Mouse (Mus musculus) midbrain, embryonic 14.5 days (tissue): Measurements from ENCODE around the gene 2010111I01Rik. TPM values are rescaled to one million over a fixed set of nuclear protein-coding genes. Genes with fewer than 3 reads are reported as not detected.
"Not testable (repeated sequence)": the region's sequence is repeated elsewhere in the genome, so short reads cannot be mapped to it uniquely, and the experiment has no call there.

ENCODE experiments used
- ATAC-seq: fragments of 200-750 bp; cut with Nextera tagmentation; 2 replicates; pipeline ENCODE4 v1.8.0; 2017; ENCODE audit warnings: moderate number of reproducible peaks, moderate library complexity; ENCODE audit not compliant: low FRiP score, low TSS enrichment
- DNase-seq: peaks from one replicate; pipeline ENCODE4 v3.0.0-alpha.2; 2015
- H3K27ac ChIP-seq: fragments of 300-500 bp; sonication (generic); replicated peaks from 2 replicates; pipeline ENCODE4 v1.5.1; 2014; ENCODE audit warnings: mild to moderate bottlenecking, low read depth, low read length, moderate library complexity
- H3K27me3 ChIP-seq: fragments of 300-500 bp; sonication (generic); 2 replicates; pipeline ENCODE4 v1.6.1; 2014; ENCODE audit warnings: low read length, control low read depth, mixed read lengths; ENCODE audit not compliant: control insufficient read depth, insufficient read depth
- H3K36me3 ChIP-seq: fragments of 300-500 bp; sonication (generic); 2 replicates; pipeline ENCODE4 v1.6.1; 2014; ENCODE audit warnings: low read length, control low read depth; ENCODE audit not compliant: control insufficient read depth, insufficient read depth
- H3K4me1 ChIP-seq: fragments of 300-500 bp; sonication (generic); 2 replicates; pipeline ENCODE4 v1.6.1; 2014; ENCODE audit warnings: mild to moderate bottlenecking, antibody characterized with exemption, low read length, control low read depth; ENCODE audit not compliant: control insufficient read depth, insufficient read depth
- H3K4me2 ChIP-seq: fragments of 300-500 bp; sonication (generic); 2 replicates; pipeline ENCODE4 v1.6.1; 2014; ENCODE audit warnings: mild to moderate bottlenecking, low read length, moderate library complexity
- H3K4me3 ChIP-seq: fragments of 300-500 bp; sonication (generic); replicated peaks from 2 replicates; pipeline ENCODE4 v1.5.1; 2014; ENCODE audit warnings: low read depth, low read length
- H3K9ac ChIP-seq: fragments of 300-500 bp; sonication (generic); replicated peaks from 2 replicates; pipeline ENCODE4 v1.6.1; 2014; ENCODE audit warnings: mild to moderate bottlenecking, low read length, moderate library complexity
- H3K9me3 ChIP-seq: fragments of 300-500 bp; sonication (generic); 2 replicates; pipeline ENCODE4 v1.6.1; 2016; ENCODE audit warnings: low read length, control low read depth, mixed read lengths; ENCODE audit not compliant: control insufficient read depth
- WGBS: fragments of 180-500 bp; shearing (Covaris S2); extraction: QIAGEN DNeasy Blood & Tissue Kit; methylation state at CpG from one replicate; pipeline ENCODE4 v1.1.7; 2014; 5-methylcytosine and 5-hydroxymethylcytosine counted together
- polyA plus RNA-seq: library from polyadenylated mRNA; unstranded; fragments of >200 nt; fragmentation: Nextera tagmentation; extraction: Ambion mirVana; gene quantifications from 2 replicates; pipeline ENCODE4 v1.2.1, GENCODE M21; 2014

The 2010111I01Rik gene
- polyA plus RNA-seq, 1 experiment from 2014 or later, result 32.0 TPM

GRCm38 (mm10) chr13:63234520-63234919, 269.8 kb downstream of the 2010111I01Rik start:
- H3K36me3 ChIP-seq, H3K4me3 ChIP-seq, ATAC-seq, H3K4me1 ChIP-seq, H3K4me2 ChIP-seq, H3K9me3 ChIP-seq, H3K27ac ChIP-seq, H3K27me3 ChIP-seq, DNase-seq, H3K9ac ChIP-seq: not testable (repeated sequence)

- ATAC-seq, result no peak
- 95% methylated on average over 3 of the region's 3 CpGs for WGBS
- Histone ChIP-seq H3K36me3 (no peaks in the 10 kb centered on the region), H3K9ac (no peak overlapping the region), H3K27me3 (no peaks in the 10 kb centered on the region), H3K27ac (no peak overlapping the region), H3K4me2 (no peak overlapping the region), H3K4me1 (peaks cover 4% of the 10 kb centered on the region), H3K4me3 (no peak overlapping the region), H3K9me3 (no peaks in the 10 kb centered on the region)
- no peak for DNase-seq
These were observed 270.9 kb downstream of the 2010111I01Rik start for GRCm38 (mm10) chr13:63235551-63235950.

DNA sequence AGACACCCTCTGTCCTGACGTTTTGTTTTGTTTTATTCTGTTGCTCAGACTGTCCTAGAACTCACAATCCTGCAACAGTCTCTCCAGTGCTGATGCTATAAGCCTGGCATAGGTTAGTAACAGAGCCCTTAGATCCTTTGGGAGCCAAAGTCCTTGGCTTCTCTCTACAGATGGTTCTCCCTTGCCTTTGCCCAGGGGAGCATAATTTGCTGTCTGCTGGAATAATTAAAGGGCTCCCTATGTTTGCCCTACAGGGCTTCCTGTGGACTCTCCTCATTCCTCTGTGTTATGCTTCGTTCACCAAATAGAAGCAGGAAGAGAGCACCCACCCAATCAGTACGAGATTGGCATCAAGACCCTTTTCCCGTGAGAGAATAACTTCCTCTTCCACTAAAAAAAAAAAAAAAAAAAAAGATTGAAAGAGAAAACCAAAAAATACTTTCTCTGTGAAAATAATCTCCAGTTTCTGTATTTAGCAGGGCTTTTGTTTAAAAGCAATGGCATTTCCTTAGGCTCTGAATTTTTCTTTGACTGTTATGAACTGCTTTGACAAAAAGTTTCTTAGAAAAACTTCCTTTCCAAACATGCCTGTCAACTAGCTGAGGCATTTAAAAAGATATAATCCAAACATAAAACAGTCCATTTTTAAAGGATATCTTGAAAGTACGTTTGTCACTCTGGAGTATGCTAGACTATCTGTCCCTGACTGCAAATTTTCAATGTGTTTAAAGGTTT, 271.6 kb downstream of the 2010111I01Rik start:
- H3K27me3 ChIP-seq, result no peaks in the 10 kb centered on the region
- WGBS, result 73% methylated on average over 5 of the region's 5 CpGs
- H3K4me2 ChIP-seq, result no peak overlapping the region
- H3K9me3 ChIP-seq, result no peaks in the 10 kb centered on the region
- no peak overlapping the region for H3K4me3 ChIP-seq
- peaks cover 8% of the 10 kb centered on the region for H3K4me1 ChIP-seq
- H3K27ac ChIP-seq, result no peak overlapping the region
- no peak for ATAC-seq
- no peak overlapping the region for H3K9ac ChIP-seq
- no peak for DNase-seq
- no peaks in the 10 kb centered on the region for H3K36me3 ChIP-seq

DNA sequence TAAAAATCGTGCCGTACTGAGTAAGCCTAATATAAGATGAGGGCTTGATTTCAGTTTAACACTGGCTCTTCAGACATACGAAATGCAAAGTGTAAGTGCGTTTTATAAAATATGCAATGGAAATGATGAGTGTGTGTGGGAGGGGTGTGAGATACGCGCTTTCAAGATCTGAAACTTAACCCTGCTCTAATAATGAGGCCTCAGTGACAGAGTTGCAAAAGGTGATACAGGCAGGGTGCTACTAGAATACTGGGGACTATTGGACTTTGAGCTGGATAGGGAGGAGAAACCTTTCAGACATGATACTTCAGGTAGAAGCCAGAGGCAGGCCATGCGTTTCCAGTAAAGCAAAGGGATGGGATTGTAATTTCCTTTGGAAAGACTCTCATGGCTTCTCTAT, 273.4 kb downstream of the 2010111I01Rik start:
- H3K36me3 ChIP-seq, result no peaks in the 10 kb centered on the region
- H3K27me3 ChIP-seq, result no peaks in the 10 kb centered on the region
- ATAC-seq (no peak), DNase-seq (no peak)
- H3K27ac ChIP-seq, result no peak overlapping the region
- no peaks in the 10 kb centered on the region for H3K9me3 ChIP-seq
- WGBS, result 88% methylated on average over 7 of the region's 7 CpGs
- no peak overlapping the region for H3K4me3 ChIP-seq
- H3K9ac ChIP-seq, result no peak overlapping the region
- H3K4me2 ChIP-seq, result no peak overlapping the region
- peaks cover 6% of the 10 kb centered on the region; the same call in 1 of the 2 replicates for H3K4me1 ChIP-seq

GRCm38 (mm10) chr13:63239301-63239804, 274.7 kb downstream of the 2010111I01Rik start:
- Histone ChIP-seq H3K9me3 (no peaks in the 10 kb centered on the region), H3K4me2 (peak overlapping the region; percentile 81), H3K36me3 (no peaks in the 10 kb centered on the region), H3K4me1 (peaks cover 6% of the 10 kb centered on the region; the same call in 1 of the 2 replicates), H3K27ac (peak overlapping the region; percentile 74), H3K27me3 (no peaks in the 10 kb centered on the region), H3K9ac (peak overlapping the region; percentile 66), H3K4me3 (peak overlapping the region; percentile 74)
- 2% methylated on average over 11 of the region's 11 CpGs for WGBS
- ATAC-seq, result peak; percentile 66
- peak; percentile 53 for DNase-seq

GRCm38 (mm10) chr13:63239877-63240671, 275.4 kb downstream of the 2010111I01Rik start:
- Histone ChIP-seq H3K4me3 (peak overlapping the region; percentile 74), H3K36me3 (no peaks in the 10 kb centered on the region), H3K9me3 (no peaks in the 10 kb centered on the region), H3K4me2 (peak overlapping the region; percentile 81), H3K27ac (peak overlapping the region; percentile 74), H3K4me1 (peaks cover 13% of the 10 kb centered on the region; the same call in 1 of the 2 replicates), H3K27me3 (no peaks in the 10 kb centered on the region), H3K9ac (peak overlapping the region; percentile 66)
- peak; percentile 79 for DNase-seq
- WGBS, result under 1% methylated on average over 51 of the region's 51 CpGs
- peak; percentile 85 for ATAC-seq

DNA sequence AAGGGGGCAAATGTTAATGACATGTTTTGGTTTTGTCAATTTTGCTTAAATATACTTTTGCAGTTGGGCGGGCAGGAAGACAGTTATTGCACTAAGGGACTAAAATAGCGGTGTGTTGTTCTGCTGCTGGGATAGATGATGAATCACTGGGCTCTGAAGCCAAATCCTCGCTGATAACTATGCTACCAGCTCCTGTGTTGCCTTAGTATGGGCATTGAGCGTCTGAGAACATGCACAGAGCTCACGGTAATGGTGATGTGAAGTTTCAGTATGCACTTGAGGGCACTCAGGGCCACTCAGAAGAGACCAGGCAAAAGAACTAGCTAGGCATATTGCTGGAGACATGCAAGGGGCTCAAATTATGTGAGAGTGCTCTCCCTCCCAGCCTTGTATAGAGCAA, 276.1 kb downstream of the 2010111I01Rik start:
- H3K27me3 ChIP-seq, result no peaks in the 10 kb centered on the region
- ATAC-seq, result no peak
- H3K4me1 ChIP-seq, result peaks cover 13% of the 10 kb centered on the region; the same call in 1 of the 2 replicates
- H3K4me2 ChIP-seq, result peak overlapping the region; percentile 81
- H3K36me3 ChIP-seq, result no peaks in the 10 kb centered on the region
- 47% methylated on average over 5 of the region's 5 CpGs for WGBS
- peak overlapping the region; percentile 74 for H3K4me3 ChIP-seq
- peak overlapping the region; percentile 66; the same call in 1 of the 2 replicates for H3K9ac ChIP-seq
- no peak overlapping the region for H3K27ac ChIP-seq
- no peak for DNase-seq
- no peaks in the 10 kb centered on the region for H3K9me3 ChIP-seq

DNA sequence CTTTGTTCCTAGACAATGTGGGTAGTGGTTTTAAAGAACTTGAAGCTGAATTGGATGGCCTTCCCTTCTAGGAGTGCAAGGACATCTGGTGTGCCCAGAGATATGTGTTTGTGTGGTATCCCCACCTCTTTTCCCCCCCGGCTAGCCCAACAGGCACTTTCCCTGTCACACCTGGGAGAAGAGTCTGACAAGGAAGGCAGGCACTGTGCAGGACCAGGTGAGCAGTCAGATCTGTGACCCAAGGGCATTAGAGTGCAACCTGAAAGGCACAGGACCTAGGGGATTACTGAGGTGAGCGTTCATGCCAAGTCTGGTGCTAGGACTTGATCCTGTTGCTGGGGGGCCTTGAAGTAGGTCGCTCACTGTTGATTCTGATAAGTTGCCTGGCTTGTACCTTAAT, 277.0 kb downstream of the 2010111I01Rik start:
- Histone ChIP-seq H3K4me3 (no peak overlapping the region), H3K9me3 (no peaks in the 10 kb centered on the region), H3K9ac (no peak overlapping the region), H3K27ac (no peak overlapping the region), H3K4me1 (peaks cover 13% of the 10 kb centered on the region; the same call in 1 of the 2 replicates), H3K27me3 (no peaks in the 10 kb centered on the region), H3K36me3 (no peaks in the 10 kb centered on the region), H3K4me2 (peak overlapping the region; percentile 81; the same call in 1 of the 2 replicates)
- no peak for ATAC-seq
- WGBS, result 87% methylated on average over 3 of the region's 3 CpGs
- DNase-seq, result no peak
